Mouse (Mus musculus) embryonic fibroblast, embryonic 13.5 days (primary cell): ENCODE results near the gene Mcrip2.

ENCODE experiments used
- CTCF ChIP-seq: IDR thresholded peaks from 2 replicates; pipeline ENCODE4 v1.5.1; 2011; ENCODE audit warnings: mild to moderate bottlenecking, control low read depth, low read length, moderate library complexity, borderline replicate concordance; ENCODE audit not compliant: insufficient read depth
- POLR2A ChIP-seq: IDR thresholded peaks from 2 replicates; pipeline ENCODE4 v1.6.1; 2011; ENCODE audit warnings: low read depth, mild to moderate bottlenecking, control low read depth, low read length, moderate library complexity

GRCm38 (mm10) chr17:25886806-25887205 lies 18.2 kb upstream of the Mcrip2 start:
- TF ChIP-seq CTCF, result no peak
- TF ChIP-seq POLR2A, result no peak
